Mouse (Mus musculus) liver (tissue): ENCODE measurements around the gene Mier1.
"Not testable (repeated sequence)": the region's sequence is repeated elsewhere in the genome, so short reads cannot be mapped to it uniquely, and the experiment has no call there.

Source experiments
- DNase-seq: peaks from one replicate; pipeline ENCODE4 v3.0.0-alpha.2; 2020; ENCODE audit warnings: mixed read lengths

Gene Mier1

GRCm38 (mm10) chr4:103114184-103115111, at the start of gene Mier1, which contains the start of gene Wdr78:
TSS of gene Mier1 (plus strand) at chr4:103114390.
TSS of gene Wdr78 (minus strand) at chr4:103114555.
- peak; percentile 97 for DNase-seq

GRCm38 (mm10) chr4:103064421-103064820, 49.8 kb upstream of the Mier1 start:
- DNase-seq = no peak

DNA sequence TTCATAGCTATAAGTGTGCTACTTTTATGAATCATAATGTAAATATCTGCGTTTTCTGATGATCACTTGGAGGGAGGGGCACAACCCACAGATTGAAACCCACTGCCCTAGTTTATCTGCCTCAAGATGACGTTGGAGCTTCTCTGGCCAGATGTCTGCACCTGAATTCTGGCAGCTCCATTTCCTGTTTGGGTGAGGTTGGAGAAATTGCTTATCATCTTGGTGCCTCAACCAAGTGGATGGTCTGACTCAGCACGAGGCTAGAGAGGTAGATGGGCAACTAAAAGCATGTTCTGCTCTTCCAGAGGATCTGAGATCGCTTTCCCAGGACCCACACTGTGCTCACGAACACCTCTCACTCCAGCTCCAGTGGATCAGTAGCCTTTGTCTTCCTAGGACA, 49.2 kb upstream of the Mier1 start:
- no peak for DNase-seq

GRCm38 (mm10) chr4:103067906-103068655, 46.1 kb upstream of the Mier1 start:
- DNase-seq = no peak

DNA sequence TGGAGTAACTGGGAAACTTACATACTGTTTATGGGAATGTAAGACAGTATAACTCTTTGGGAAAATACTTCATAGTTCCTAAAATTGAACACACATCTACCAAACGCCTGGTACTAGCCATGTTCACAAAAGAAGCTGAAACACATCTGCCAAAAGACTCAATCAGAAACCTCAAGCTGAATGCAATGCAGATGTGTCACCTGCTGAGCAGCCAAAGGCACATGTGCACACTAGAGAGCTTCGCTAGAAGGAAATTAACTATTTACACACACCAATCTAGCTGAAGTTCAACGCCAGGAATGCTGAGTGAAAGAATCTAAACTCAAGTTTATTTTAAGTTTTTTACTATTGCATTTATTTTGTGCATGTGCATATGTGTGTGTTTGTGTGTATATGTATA, 43.6 kb upstream of the Mier1 start:
- no peak for DNase-seq

DNA sequence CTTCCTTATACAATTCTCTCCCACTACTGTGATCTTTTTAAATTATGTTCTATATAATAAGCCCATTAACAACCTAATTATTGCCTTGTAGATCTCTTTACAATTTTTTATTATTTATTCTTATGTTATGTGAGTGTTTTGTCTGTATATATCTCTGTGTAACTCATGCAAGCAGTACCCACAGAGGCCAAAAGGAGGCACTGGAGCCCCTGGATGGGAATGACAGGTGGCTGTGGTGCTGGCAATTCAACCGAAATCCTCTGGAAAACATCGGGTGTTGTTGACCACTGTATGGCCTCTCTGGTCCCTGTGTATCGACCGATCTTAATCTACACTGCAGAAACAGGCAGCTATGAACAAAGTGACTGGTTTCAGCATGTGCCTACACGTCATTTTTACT, 29.0 kb upstream of the Mier1 start:
- no peak for DNase-seq

DNA sequence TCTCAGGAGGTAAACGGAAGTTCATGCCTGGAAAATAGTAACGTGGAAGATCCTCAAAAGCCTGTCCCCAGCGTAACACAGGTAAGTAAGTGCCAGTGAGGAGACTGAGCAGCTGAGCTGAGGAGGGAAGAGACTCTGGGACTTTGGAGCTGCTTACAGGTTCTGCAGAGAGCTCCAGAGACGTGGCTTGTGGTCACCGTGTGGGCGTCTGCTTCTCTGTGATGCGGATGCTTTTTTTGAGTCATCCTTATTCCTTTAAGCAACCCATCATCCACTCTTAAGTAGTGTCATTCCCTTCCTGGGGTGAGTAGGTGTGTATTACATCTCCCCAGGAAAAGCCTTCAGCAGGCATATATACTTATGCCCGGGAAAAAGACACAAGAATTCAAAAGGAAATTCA, 18.3 kb upstream of the Mier1 start:
- DNase-seq = no peak

DNA sequence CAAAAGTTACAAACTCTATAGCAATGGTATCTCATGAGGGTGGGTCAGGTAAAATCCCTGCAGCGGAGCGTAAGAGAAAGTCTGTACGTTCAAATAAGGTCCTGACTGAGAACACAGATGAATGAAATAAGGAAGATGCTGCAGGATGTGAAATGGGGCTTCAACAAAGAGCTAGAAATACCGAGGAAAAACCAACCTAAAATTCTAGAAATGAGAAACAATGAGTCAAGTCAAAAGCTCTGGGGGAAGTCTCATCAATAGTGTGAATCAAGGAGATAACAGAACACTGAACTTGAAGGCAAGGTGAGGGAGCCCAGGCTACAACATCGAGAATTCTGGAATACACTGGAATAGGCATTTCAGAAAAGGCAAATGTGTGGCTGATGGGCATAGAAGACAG, 15.7 kb upstream of the Mier1 start:
- no peak for DNase-seq

- DNase-seq = no peak
Measured at GRCm38 (mm10) chr4:103112651-103113050, 1.5 kb upstream of the Mier1 start.

GRCm38 (mm10) chr4:103113402-103113801, 788 bp upstream of the Mier1 start:
- no peak for DNase-seq

GRCm38 (mm10) chr4:103118888-103119228, 4.7 kb downstream of the Mier1 start:
- DNase-seq = no peak

DNA sequence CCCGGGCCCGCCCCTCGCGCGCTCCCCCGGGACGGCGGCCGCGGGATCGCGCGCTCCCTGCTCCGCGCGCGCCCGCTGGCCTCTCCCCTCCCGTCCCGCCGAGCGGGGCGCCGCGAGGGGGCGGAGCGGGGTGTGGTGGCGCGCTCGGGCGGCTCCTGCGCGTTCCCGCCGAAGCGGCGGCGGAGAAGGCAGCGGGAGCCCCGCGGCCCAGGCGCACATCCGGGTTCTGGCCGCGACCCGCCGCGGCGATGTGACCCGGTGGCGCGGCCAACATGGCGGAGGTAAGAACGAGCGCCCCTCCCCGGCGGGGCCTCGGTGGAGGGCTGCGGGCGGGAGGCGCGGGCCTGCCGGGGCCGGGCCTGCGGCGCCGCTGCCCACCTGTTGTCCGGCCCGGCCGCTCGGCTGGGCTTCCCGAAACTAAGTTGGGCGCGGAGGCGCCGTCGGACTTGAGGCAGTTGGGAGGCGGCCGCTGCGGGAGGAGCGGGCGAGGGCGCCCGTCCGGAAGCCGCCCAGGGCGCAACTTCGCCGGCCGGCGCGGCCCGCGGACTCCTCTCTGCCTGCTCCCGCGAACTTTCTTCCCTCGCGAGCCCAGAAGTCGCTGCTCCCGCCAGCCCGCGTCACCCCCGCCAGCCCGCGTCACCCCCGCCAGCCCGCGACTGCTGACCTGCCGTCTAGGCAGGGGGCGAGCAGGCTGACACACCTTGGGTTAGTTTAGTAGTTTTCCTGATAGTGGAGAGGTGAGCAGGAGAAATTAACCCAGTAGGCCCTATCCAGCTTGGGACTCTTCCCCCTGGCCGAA, 5.2 kb downstream of the Mier1 start:
- peak; percentile 90 for DNase-seq

DNA sequence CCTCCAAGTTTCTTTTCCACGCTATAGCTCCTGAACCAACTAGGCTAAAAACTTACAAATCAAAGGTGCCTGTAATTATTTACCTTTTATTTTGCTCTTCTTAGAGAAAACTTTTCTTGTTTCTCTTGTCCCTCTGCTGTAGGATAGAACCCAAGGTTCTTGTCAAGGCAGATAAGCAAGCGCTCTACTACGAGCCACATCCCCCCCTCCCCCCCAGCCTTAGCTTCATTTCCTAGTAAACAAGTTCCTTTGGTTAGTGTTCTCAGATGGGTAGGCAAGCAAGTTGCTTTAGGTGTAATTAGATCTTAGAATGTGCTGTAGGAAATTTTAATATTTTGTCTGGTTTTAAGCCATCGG, 5.8 kb downstream of the Mier1 start:
- peak; percentile 78 for DNase-seq

DNA sequence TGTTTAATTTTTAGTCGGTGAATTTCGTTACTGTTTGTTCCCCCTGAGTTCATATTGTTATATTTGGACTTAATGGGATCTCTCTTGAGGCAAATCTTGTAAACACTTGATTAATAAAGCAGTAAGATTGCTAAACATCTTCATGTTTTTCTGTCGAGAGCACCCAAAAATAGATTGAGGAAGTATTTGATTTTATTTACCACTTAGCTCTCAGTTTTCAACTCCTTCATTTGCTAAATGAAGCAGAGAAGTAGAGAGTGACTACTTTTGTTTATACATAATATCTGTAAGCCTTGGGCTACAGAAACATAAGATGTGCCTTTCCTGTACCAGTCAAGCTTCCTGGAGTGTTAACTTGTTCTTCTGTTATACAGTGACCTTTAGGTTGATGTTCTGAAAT, 6.2 kb downstream of the Mier1 start:
- no peak for DNase-seq

GRCm38 (mm10) chr4:103120874-103121389, 6.7 kb downstream of the Mier1 start:
- peak; percentile 36 for DNase-seq

- DNase-seq = no peak
Measured at GRCm38 (mm10) chr4:103123086-103123485, 8.9 kb downstream of the Mier1 start.

- DNase-seq = peak; percentile 15
Measured at GRCm38 (mm10) chr4:103123606-103124005, 9.4 kb downstream of the Mier1 start.

DNA sequence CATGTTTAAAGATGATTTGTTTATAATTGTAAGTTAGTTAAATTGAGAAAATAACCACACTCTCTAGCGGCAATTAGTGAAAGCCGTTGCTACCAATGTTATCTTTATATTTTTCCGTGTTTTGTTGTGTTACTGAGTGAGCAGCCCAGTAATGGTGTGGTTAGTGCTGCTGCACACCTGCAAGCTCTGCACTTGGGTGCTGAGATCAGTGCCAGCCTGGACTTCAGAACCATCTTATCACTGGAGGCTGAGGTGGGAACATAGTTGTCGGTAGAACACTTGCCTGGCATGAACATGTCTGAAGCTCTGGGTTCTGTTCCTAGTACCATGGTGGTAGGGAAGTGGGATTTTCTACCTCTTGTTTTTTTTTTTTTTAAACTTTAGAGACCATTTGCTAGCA, 12.3 kb downstream of the Mier1 start:
- DNase-seq = no peak

DNA sequence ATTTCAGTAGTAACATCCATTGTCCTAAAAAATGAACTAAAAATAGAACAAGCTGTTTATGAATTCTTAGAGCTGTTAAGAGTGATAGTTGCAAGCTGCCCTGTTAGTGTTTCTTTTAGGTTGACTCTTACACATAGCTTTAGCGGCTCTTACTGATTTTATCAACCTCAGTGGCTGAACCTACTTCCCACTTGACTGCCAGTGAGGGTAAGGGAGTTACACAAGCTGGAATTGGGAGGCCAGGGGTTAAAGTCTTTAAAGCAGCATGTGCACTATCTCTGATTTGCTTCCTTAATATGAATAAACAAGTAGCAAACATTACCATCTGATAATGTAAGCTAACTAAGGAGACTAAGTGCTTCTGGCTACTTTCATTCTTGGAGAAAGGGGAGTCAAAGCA, 22.8 kb downstream of the Mier1 start:
- DNase-seq = no peak

GRCm38 (mm10) chr4:103146339-103146738, 32.1 kb downstream of the Mier1 start:
- DNase-seq = peak; percentile 79

DNA sequence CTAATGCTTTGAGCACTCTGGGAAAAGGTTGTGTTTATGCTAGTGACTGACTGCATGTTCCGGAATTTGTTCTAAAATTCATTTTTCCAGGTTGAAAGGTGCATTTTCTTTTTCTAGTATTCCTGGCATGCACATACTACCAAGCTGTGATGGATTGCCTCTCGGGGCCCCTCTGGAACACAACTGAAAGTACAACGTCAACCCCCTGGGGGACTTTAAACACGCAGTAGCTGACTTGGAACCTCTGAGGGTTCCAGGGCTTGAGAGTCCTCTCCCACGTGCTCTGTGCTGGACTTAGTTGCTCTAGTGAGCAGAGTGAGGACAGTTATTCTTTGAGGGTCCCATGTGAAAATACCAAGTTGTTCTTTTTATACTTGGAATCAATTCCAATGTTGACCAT, 37.8 kb downstream of the Mier1 start:
- no peak for DNase-seq

DNA sequence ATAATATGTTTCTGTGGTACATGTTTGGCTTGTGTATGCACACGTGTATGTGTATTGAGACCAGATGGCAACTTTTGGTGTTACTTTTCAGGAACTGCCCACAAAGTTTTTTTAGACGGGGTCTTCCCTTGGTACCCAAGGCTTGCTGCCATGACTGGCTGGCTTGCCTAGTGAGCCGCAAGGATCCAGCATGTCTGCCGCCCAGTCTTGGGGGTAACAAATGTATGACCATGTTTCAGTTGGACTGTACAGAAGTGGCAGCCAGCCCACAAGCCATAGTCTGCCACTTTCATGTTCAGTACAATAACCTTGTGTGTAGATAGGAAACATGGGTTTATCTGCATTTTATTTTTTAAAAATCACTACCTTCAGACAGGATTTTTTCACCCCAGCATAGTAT, 44.6 kb downstream of the Mier1 start:
- DNase-seq = no peak

DNA sequence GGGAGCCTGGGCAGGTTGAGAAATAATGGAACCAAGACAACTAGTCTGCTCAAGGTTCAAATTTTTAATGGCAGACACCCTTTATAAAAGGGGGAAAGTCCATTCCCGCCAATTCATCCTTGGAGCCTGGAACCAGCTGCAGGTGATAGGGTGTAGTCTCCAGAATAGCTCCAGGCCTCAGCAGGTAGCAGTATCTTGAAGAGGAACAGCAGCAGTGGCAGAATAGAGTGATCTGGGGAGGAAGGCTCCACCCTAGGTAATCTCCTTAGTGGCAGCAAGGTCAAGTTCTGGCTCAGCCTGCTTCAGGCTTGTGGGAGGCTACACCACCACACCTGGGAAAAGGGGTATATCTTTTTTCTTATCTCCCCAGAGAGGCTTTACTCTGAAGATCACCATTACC, 52.0 kb downstream of the Mier1 start:
- not testable (repeated sequence) for DNase-seq
